Mouse (Mus musculus): Measurements from ENCODE around the gene Clec1a.
"Not testable (repeated sequence)": the region's sequence is repeated elsewhere in the genome, so short reads cannot be mapped to it uniquely, and the experiment has no call there.

Clec1a gene

DNA sequence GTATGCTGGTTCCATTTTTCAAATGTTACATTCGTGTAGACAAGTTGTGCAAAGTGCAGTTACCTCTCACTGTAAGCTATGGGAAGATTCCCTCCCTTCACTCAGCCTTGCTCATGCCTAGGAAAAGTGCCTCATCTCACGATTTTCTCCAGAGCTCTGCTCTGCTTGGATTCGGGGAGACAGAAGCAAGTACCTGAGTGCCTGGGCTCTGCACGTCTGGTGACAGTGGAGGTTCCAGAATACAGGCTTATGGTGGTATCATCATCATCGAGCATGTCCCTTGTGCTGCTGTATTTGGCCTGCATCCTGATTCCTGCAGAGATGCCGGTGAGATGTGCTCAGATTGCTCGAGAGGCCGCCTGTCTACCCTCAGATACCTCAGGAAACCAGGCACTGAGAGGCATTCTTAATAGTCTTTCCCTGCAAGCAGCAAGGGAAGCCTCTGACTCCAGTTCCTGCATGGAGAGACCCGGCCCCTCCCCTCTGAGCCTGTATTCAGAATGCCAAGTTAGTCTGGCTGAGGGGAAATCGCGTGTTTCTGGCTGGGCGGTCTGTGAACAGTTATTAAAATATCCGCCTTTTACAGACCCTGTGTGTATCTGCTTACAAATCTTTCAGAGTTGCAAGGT lies at the start of gene Clec1a:
Gene Clec1a (minus strand): TSS at position 590 of the 629 bp plus-strand sequence.
- no peak for DNase-seq (ENCODE audit: low spot score in 2 of 2)

DNA sequence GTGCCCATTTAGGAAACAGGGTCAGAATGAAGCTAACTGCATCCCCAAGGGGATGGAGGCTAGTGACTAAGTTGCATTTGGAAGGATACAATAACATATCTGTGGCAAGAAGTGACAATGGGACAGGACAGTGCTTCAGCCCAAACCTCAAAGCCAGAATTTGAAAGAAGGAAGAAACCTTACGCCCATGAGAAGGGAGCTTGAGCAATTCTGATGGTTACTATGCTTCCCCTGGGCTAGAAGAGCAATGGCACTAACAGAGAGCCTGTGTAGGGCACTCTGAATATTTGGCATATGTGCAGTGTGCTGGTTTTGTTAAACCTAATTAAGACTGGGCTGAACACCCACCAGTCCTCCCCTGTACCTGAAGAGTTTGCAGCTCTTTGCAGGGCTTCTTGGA lies 47.7 kb upstream of the Clec1a start:
- not testable (repeated sequence) for DNase-seq (ENCODE audit: low spot score in 2 of 2)

DNA sequence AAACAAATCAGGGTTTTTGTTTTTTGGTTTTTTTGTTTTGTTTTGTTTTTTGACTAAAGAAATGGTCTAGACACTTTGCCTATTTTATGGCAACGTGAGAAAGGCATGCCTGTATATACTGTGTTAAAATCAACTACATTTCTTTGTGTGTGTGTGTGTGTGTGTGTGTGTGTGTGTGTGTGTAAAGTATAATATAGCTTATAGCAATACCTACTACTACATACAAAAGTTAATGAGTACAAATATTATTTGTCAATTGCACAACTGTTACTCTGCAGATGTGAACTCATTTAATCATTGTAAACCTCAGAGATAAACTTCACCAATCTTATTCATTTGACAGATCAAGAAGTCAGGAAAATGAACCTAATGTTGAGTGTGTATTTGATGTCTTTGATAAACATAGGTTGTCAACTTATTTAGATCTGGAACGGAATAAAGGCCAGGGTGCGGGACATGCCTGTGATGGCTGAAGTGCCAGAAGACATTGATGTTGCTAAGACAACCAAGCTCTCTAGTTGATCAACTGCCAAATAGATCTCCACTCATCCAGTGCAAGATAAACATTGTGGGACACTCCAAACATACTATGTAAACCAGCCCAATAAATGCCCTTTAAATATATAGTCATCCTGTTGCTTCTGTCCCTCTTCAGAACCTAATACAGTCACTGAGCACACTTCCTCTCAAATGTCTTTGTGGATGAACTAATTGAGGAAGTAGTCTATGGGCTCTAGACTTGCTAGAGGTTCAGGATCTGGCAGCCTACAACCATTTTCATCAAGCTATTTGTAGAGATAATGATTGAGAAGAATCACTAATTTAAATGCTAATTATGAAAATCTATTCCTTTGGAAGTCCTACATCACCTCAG lies 45.8 kb upstream of the Clec1a start:
- DNase-seq (ENCODE audit: low spot score in 2 of 2): no peak

- no peak for DNase-seq (ENCODE audit: low spot score in 2 of 2)
Observed at GRCm38 (mm10) chr6:129494924-129495323, 43.1 kb upstream of the Clec1a start.

- DNase-seq (ENCODE audit: low spot score in 2 of 2): no peak
Observed at GRCm38 (mm10) chr6:129480089-129480958, 28.5 kb upstream of the Clec1a start.

GRCm38 (mm10) chr6:129476404-129477126 lies 24.8 kb upstream of the Clec1a start:
- no peak for DNase-seq (ENCODE audit: low spot score in 2 of 2)

DNA sequence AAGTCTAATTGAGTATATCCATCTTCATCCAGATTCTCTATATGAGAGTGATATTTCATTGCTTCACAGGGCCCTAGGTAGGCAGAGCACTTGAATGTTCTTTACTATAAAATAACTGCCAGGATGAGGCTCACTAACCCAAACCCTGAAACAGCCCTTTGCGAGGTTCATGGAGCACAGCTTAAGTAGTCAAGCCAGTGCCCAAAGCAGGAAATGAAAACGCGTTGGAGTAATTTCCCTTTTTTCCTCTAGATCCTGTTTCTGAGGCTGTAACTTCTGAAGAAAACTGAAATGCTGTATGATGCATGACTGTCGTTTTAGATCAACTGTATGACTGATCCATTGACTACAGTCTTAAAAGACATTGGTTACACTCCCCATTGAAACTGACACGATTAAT lies 20.8 kb upstream of the Clec1a start:
- no peak for DNase-seq (ENCODE audit: low spot score in 2 of 2)

DNA sequence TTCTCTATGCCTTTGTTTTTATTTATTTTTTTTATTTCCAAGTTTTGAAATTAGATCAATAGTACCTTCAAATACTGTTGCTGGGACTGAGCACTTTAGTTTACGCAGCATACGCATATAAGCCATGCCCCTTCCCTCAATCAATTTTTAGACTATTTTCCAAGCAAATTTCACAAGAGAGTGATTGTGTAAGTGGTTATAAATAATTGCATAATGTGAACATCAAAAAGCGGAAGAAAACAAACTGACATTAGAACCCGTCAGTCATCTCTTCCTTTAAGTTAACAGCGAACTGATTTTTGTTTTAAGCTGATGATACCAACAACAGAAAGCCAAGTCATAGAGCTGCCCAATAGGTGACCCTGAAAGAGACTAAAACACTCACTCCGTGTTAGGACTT lies 19.6 kb upstream of the Clec1a start:
- DNase-seq (ENCODE audit: low spot score in 2 of 2): no peak

- no peak for DNase-seq (ENCODE audit: low spot score in 2 of 2)
Observed at GRCm38 (mm10) chr6:129449743-129450142, 2.1 kb downstream of the Clec1a start.

DNA sequence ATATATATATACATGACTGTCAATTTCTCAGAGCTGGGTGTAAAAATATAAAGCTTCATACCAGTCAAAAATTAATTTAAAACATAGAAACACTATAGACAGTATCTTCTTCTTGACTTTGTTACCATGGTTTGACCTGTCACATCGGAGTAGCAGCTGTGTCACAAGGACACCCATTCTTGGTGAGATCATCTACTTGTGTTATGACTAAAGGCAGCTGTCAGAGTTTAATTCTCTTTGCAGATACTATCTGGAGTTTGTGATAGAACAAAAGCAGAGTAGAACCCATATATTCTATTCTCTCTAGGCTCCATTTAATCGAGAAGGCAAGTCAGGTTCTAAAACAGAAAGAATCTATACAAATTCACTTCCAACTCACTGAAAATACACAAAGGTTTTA lies 13.8 kb downstream of the Clec1a start:
- no peak for DNase-seq (ENCODE audit: low spot score in 2 of 2)

DNA sequence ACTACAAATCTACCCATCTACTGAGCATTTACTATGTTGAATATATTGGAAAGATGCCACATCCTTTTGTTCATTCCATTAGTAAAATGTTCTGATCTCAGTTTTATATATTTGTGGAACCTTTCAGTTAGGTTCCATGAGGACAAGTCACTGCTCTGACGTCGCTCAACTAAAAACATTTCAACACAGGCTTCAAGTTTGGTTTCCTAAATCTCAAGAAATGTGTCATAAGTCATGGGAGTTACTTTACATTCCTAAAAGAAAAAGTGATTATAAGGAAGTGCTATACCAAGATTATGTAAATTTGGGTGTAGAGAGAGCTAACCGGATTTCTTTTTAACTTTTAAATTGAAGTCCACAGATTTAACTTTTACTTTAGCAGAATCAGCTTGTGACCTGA lies 15.8 kb downstream of the Clec1a start:
- DNase-seq (ENCODE audit: low spot score in 2 of 2): no peak

GRCm38 (mm10) chr6:129434239-129434638 lies 17.6 kb downstream of the Clec1a start:
- DNase-seq (ENCODE audit: low spot score in 2 of 2): no peak

GRCm38 (mm10) chr6:129427281-129427680 lies 24.5 kb downstream of the Clec1a start:
- no peak for DNase-seq (ENCODE audit: low spot score in 2 of 2)

GRCm38 (mm10) chr6:129425812-129426211 lies 26.0 kb downstream of the Clec1a start:
- DNase-seq (ENCODE audit: low spot score in 2 of 2): no peak

DNA sequence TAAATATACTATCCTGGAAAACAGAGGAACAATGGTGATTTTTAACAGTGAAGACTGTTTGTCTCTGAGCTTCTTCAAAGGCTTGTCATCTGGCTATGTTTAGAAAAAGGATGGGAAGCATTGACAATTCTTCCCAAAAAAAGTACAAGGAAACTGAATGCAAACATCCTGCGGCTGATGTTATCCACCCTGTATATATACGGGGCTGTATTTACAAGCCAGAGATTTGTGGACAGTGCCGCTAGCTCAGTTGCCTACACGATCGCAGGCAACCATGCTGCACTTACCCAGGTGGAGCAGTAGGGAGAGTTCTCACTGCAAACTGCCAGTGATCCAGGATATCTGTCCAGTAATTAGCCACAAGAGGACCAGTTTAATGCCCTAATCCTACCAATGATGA lies 26.6 kb downstream of the Clec1a start:
- no peak for DNase-seq (ENCODE audit: low spot score in 2 of 2)

- peak; percentile 54 to 58 for DNase-seq (ENCODE audit: low spot score in 2 of 2)
Observed at GRCm38 (mm10) chr6:129423734-129424072, 28.1 kb downstream of the Clec1a start.

GRCm38 (mm10) chr6:129423040-129423733 lies 28.6 kb downstream of the Clec1a start:
- no peak for DNase-seq (ENCODE audit: low spot score in 2 of 2)

DNA sequence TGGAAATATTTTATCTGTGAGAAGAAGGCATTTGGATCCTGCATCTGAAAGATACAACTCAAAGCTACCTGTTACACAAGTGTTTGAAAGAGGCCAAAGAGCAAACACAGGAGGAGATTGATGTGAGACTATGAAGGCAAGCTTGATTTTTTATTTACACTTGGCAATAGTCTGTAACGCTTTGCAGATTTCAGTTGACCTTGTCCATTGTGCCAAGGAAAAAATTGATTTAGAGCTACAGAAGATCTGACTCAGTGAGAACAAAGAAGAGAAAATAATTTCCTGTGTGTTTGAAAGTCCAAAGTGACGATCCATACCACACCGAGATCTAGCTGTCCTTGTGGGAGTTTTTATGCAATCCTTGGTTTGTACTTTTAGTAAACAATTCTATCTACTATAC lies 29.5 kb downstream of the Clec1a start:
- no peak for DNase-seq (ENCODE audit: low spot score in 2 of 2)

DNA sequence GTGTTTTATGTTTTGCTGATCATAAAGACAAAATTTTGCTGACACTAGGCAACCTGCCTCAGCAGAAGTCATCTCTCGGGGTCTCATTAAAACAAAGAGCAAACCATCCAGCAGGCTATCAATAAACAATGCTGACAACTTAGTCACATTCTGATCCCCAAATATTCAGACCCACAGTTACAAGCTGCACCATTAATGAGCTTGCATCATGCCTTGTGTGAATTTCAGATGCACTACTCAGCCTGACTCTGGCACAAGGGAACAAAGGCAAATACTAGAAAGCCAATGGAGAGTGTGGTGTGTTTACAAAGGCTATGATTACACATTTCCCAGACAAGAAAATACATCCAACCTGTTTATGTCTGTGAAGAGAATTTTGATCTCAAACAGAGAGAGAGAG lies 37.6 kb downstream of the Clec1a start:
- DNase-seq (ENCODE audit: low spot score in 2 of 2): no peak

DNA sequence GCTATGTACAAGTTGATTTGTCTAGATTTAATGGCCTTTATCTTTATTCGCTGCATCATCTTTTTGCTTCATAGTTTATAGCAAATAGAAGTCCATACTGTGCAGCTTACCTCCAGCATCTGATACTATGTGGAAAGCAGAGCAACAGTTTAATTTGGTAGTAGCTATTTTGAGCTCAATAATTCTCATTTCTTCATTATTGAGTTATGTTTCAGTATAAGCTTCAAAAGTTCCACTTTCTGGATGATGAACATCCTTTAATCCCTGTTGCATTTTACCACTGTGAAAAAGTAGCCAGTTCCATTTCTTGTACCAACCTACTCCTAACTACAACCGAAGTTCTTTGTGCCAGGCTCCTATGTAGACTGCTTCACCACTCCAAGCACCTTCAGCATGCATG lies 43.2 kb downstream of the Clec1a start, which contains the start of gene Clec9a:
Gene Clec9a (plus strand): TSS at position 301 of the 400 bp plus-strand sequence.
- no peak for DNase-seq (ENCODE audit: low spot score in 2 of 2)

DNA sequence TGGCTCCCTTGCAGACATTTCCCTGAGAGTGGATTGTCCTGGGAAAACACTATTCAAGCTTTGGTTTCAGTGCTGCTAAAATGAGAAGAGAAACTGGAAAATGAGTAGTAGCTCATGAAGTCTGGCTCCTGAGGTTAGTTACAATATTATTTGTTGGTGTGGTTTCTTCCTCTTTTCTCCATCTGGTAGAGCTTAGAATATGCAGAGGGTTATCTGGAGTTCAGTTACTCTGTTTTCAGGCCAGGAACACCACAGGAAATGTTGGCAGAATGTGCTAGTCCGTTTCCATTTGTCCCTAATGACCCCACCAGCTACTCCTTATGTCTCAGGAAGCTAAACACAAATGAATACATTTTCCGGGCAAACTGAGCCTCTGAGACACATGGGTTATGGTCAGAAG lies 44.5 kb downstream of the Clec1a start:
- DNase-seq (ENCODE audit: low spot score in 2 of 2): no peak
